Mouse (Mus musculus) thymus, postnatal 0 days (tissue): ENCODE measurements around the gene Rora. TPM values are rescaled to one million over a fixed set of nuclear protein-coding genes. Genes with fewer than 3 reads are reported as not detected.

Source experiments
- DNase-seq: peaks from one replicate; pipeline ENCODE4 v3.0.0-alpha.2; 2015; ENCODE audit warnings: low spot score
- polyA plus RNA-seq: library from polyadenylated mRNA; unstranded; fragments of >200 nt; fragmentation: Nextera tagmentation; extraction: Ambion mirVana; gene quantifications from 2 replicates; pipeline ENCODE4 v1.2.1, GENCODE M21; 2015

The Rora gene
- polyA plus RNA-seq, 1 experiment from 2014 or later = 5.2 TPM

GRCm38 (mm10) chr9:68687251-68687874 is 33.8 kb downstream of the Rora start:
- no peak for DNase-seq

GRCm38 (mm10) chr9:68688151-68688550 is 34.6 kb downstream of the Rora start:
- DNase-seq = no peak

GRCm38 (mm10) chr9:68689351-68689750 is 35.8 kb downstream of the Rora start:
- peak; percentile 51 for DNase-seq

GRCm38 (mm10) chr9:68694889-68695495 is 41.4 kb downstream of the Rora start:
- no peak for DNase-seq

- DNase-seq = no peak
Measured at GRCm38 (mm10) chr9:68695496-68695969, 41.9 kb downstream of the Rora start.

GRCm38 (mm10) chr9:68696425-68696956 is 42.9 kb downstream of the Rora start:
- no peak for DNase-seq

GRCm38 (mm10) chr9:68699341-68699740 is 45.8 kb downstream of the Rora start:
- no peak for DNase-seq

- no peak for DNase-seq
Measured at GRCm38 (mm10) chr9:68699856-68700255, 46.3 kb downstream of the Rora start.

- DNase-seq = no peak
Measured at GRCm38 (mm10) chr9:68707636-68708035, 54.0 kb downstream of the Rora start.

- no peak for DNase-seq
Measured at GRCm38 (mm10) chr9:68709232-68709631, 55.6 kb downstream of the Rora start.

- no peak for DNase-seq
Measured at GRCm38 (mm10) chr9:68710893-68711654, 57.5 kb downstream of the Rora start.

GRCm38 (mm10) chr9:68716961-68717360 is 63.4 kb downstream of the Rora start:
- DNase-seq = no peak

- DNase-seq = no peak
Measured at GRCm38 (mm10) chr9:68718427-68718826, 64.8 kb downstream of the Rora start.

GRCm38 (mm10) chr9:68719286-68719685 is 65.7 kb downstream of the Rora start:
- no peak for DNase-seq

- no peak for DNase-seq
Measured at GRCm38 (mm10) chr9:68724636-68725285, 71.2 kb downstream of the Rora start.

- no peak for DNase-seq
Measured at GRCm38 (mm10) chr9:68727166-68727855, 73.7 kb downstream of the Rora start.

- DNase-seq = no peak
Measured at GRCm38 (mm10) chr9:68731438-68731837, 77.9 kb downstream of the Rora start.

GRCm38 (mm10) chr9:68732929-68733328 is 79.3 kb downstream of the Rora start:
- DNase-seq = no peak

GRCm38 (mm10) chr9:68735886-68736285 is 82.3 kb downstream of the Rora start:
- no peak for DNase-seq

GRCm38 (mm10) chr9:68737197-68737736 is 83.7 kb downstream of the Rora start:
- no peak for DNase-seq
